Mouse (Mus musculus) liver, embryonic 14.5 days (tissue): ENCODE results near the gene Tmem86b.

Experiments used
- CTCF ChIP-seq: IDR thresholded peaks from 2 replicates; pipeline ENCODE4 v1.5.1; 2016; ENCODE audit warnings: antibody characterized with exemption, low read depth, control low read depth
- EP300 ChIP-seq: IDR thresholded peaks from 2 replicates; pipeline ENCODE4 v1.6.1; 2016; ENCODE audit warnings: antibody characterized with exemption, low read depth

DNA sequence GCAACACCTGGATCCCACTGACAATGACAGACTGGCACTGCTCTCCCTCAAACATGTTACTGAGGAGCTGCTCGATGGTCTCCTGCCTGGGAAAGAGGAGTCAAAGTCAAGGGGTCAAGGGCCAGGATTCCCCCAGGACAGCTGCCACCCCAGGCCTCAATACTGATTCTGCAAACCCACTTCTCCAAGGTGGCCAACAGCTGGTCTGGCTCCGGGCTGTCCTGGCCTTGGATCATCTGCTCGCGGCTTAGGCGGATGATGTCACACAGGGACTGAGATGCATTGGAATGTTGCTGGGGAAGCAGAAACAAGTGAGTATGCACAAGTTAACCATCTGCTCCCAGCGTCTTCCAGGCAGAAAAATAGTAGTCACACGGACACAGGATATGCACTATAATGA is 10.7 kb upstream of the Tmem86b start:
- TF ChIP-seq CTCF, result no peak
- TF ChIP-seq EP300, result no peak
